21 mouse cellular contexts compared by ENCODE assay signal in the genomic region with DNA sequence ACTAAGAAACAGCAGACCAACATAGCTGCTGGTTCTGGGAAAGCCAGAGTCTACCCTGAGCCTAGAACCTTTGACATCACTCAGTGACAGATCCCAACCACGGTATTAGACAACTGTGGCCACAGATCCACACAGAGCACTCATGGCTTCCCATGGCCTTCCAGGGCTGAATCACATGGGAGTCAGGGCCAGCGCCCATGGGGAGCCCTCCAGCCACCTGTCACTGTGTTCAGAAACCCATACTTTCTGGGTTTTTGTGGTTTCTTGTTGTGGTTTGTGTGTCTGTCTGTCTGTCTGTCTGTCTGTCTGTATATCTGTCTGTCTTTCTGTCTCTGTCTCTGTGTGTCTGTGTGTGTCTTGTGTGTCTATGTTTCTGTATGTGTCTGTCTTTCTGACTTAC.
"Had no signal": no experiment of that assay in that cellular context is flagged by ENCODE, and none has a peak within 500 bp of the region (broad histone marks: within the 10 kb centered on the region; RNA-seq: fewer than 3 reads in every experiment).

No protein-coding gene starts in this region.

- H3K4me3 ChIP-seq: left cerebral cortex, adult 2 months; limb, embryonic 12.5 days; limb, embryonic 15.5 days; midbrain, embryonic 10.5 days; midbrain, embryonic 13.5 days; neural tube, embryonic 13.5 days had no signal

- ATAC-seq: intestine, postnatal 0 days; midbrain, embryonic 13.5 days; midbrain, embryonic 16.5 days had no signal

- H3K4me2 ChIP-seq: limb, embryonic 12.5 days; limb, embryonic 15.5 days; liver, embryonic 11.5 days; lung, embryonic 14.5 days; midbrain, embryonic 13.5 days; neural tube, embryonic 13.5 days had no signal

- DNase-seq: kidney, adult 8-10 months; kidney, postnatal 14 days; kidney, postnatal 4 days; layer of hippocampus, postnatal 36 days; left cerebral cortex, postnatal 4 days; liver, postnatal 0 days; lung, embryonic 14.5 days; lung, postnatal 10 days; lung, postnatal 36 days; retina, postnatal 1 day; right cerebral cortex, postnatal 25 days; spleen, adult 18-20 months had no signal

- H3K27me3 ChIP-seq: limb, embryonic 12.5 days; limb, embryonic 15.5 days; midbrain, embryonic 13.5 days; neural tube, embryonic 13.5 days had no signal

- H3K36me3 ChIP-seq: limb, embryonic 12.5 days; limb, embryonic 15.5 days; midbrain, embryonic 10.5 days; midbrain, embryonic 13.5 days; neural tube, embryonic 13.5 days had no signal
